Mouse (Mus musculus): ENCODE results near the gene Rpl3. TPM values are rescaled to one million over a fixed set of nuclear protein-coding genes. Genes with fewer than 3 reads are reported as not detected.

Rpl3 gene
- polyA plus RNA-seq, 1 experiment from 2014 or later: 552 TPM

DNA sequence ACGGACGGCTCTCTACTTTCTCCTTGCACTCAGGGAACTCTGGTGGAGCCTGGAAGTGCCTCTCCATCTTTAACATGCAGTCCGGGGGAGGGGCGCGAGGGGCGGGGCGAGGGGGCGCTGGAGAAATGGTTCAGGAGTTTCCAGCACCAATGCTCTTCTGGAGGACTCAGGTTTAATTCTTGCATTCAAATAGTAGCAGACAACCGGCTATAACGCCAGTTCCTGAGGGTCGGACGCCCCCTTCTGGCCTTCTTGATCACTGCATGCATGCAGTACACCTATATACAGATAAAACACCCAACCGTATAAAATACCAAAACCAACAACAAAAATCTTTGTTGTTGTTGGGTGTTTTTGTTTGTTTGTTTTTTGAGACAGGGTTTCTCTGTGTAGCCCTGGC, 26.3 kb downstream of the Rpl3 start:
- Histone ChIP-seq H3K27me3 (peaks cover 10% of the 10 kb centered on the region), H3K4me1 (replicated peaks) (no peaks in the 10 kb centered on the region), H3K4me3 (replicated peaks) (no peak overlapping the region), H3K9ac (no peak overlapping the region), H3K4me2 (no peak overlapping the region), H3K27ac (replicated peaks) (no peak overlapping the region), H3K36me3 (replicated peaks) (no peaks in the 10 kb centered on the region), H3K9me3 (replicated peaks) (no peaks in the 10 kb centered on the region)
- ATAC-seq (ENCODE audit: insufficient read depth): no peak
- 20% methylated on average over 13 of the region's 13 CpGs for WGBS (ENCODE audit: insufficient replicate concordance)

DNA sequence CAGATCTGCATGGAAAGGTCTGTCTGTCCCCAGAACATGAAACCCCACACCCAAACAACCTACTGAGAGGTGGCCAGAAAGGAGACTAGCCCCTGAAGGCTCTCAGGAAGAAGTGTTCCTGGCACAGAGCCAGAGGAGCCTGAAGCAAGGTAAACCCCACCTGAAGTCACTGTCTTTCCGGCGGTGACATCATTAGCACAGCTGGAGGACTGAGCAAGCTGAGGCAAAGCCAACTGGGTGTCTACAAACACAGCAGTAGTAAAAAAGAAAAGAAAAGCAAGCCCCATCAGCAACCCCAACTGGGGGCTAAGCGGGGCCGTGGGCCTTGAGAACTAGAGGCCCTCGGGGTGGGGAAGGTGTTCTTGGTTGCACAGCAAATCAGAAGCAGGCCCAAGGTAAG, 26.7 kb downstream of the Rpl3 start:
- Histone ChIP-seq H3K36me3 (replicated peaks) (no peaks in the 10 kb centered on the region), H3K9me3 (replicated peaks) (no peaks in the 10 kb centered on the region), H3K27me3 (peaks cover 5% of the 10 kb centered on the region), H3K9ac (no peak overlapping the region), H3K4me2 (no peak overlapping the region), H3K4me3 (replicated peaks) (no peak overlapping the region), H3K4me1 (replicated peaks) (no peaks in the 10 kb centered on the region), H3K27ac (replicated peaks) (no peak overlapping the region)
- no peak for ATAC-seq (ENCODE audit: insufficient read depth)
- WGBS (ENCODE audit: insufficient replicate concordance): 79% methylated on average over 5 of the region's 5 CpGs

DNA sequence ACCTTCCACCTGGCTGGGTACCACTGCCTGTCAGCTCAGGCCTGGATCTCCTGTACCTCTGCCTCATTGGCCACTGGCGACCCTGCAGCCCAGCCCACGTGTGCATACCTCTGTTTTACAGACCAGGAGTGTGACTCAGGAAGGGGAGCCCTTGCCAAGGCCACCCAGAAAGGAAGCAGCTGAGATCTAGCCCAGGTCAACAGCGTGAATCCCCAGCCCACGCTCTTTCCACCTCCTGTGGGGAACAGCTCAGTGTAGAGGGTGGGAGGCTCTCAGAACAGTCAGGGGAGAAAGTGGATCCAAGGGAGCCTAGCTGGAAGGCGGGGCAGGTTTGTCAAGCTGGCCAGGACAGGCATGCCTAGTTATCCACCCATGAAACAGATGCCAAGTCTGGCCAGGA, 28.8 kb downstream of the Rpl3 start:
- H3K4me1 ChIP-seq (replicated peaks): no peaks in the 10 kb centered on the region
- ATAC-seq (ENCODE audit: insufficient read depth): no peak

DNA sequence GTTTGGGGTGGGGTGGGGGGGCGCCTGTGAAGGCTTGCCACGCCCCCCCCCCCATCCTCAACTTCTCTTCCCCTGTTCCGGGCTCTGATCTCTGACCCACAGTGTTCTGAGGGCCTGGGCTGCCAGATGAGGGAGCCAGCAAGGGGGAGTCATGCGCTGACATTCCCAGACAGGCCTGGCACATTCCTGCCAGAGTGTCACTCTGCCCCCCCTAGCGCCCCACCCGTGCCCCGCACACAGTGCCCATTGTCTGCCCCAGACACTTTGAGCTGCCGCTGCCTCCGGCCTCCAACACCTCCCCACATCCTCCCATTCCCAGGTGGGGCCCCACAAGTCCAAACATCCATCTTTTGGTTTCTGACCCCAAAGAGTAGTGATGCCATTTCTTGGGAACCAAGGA, 29.3 kb downstream of the Rpl3 start:
- 66% methylated on average over 7 of the region's 9 CpGs for WGBS (ENCODE audit: insufficient replicate concordance)
- Histone ChIP-seq H3K4me1 (replicated peaks) (no peaks in the 10 kb centered on the region), H3K9me3 (replicated peaks) (no peaks in the 10 kb centered on the region), H3K27ac (replicated peaks) (no peak overlapping the region), H3K36me3 (replicated peaks) (no peaks in the 10 kb centered on the region), H3K9ac (no peak overlapping the region), H3K4me2 (no peak overlapping the region), H3K27me3 (peaks cover 4% of the 10 kb centered on the region; the same call in 1 of the 2 replicates), H3K4me3 (replicated peaks) (no peak overlapping the region)
- ATAC-seq (ENCODE audit: insufficient read depth): no peak

More for the DNA sequence above, 28.8 kb downstream of the Rpl3 start:
- Histone ChIP-seq H3K27me3 (peaks cover 4% of the 10 kb centered on the region; the same call in 1 of the 2 replicates), H3K4me2 (no peak overlapping the region), H3K36me3 (replicated peaks) (no peaks in the 10 kb centered on the region), H3K4me3 (replicated peaks) (no peak overlapping the region), H3K27ac (replicated peaks) (no peak overlapping the region), H3K9me3 (replicated peaks) (no peaks in the 10 kb centered on the region), H3K9ac (no peak overlapping the region)
- WGBS (ENCODE audit: insufficient replicate concordance): 47% methylated on average over 5 of the region's 5 CpGs

DNA sequence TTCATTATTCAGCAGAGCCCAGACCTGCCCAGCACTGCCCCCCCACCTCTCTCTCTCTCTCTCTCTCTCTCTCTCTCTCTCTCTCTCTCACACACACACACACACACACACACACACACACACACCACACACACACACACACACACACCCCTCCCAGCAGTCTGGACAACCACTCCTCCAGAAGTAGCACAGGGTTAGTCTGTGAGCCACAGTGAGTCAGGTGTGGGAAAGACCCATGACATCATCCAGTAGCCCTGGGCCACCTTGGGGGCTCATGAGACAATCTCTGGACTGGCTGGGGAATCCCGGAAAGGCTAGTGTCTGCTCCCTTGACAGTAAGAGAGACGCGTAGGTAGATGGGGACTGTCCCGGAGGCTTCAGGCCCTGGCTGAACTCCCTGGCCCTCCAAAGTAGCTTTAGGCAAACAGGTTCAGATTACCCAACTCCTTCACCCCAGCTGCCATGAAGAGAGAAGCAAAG, 30.6 kb downstream of the Rpl3 start:
- Histone ChIP-seq H3K4me2 (no peak overlapping the region), H3K27ac (replicated peaks) (no peak overlapping the region), H3K27me3 (peaks cover 4% of the 10 kb centered on the region; the same call in 1 of the 2 replicates), H3K9me3 (replicated peaks) (no peaks in the 10 kb centered on the region), H3K4me3 (replicated peaks) (no peak overlapping the region), H3K4me1 (replicated peaks) (no peaks in the 10 kb centered on the region), H3K36me3 (replicated peaks) (no peaks in the 10 kb centered on the region), H3K9ac (no peak overlapping the region)
- no peak for ATAC-seq (ENCODE audit: insufficient read depth)
- WGBS (ENCODE audit: insufficient replicate concordance): 80% methylated on average over 4 of the region's 4 CpGs

DNA sequence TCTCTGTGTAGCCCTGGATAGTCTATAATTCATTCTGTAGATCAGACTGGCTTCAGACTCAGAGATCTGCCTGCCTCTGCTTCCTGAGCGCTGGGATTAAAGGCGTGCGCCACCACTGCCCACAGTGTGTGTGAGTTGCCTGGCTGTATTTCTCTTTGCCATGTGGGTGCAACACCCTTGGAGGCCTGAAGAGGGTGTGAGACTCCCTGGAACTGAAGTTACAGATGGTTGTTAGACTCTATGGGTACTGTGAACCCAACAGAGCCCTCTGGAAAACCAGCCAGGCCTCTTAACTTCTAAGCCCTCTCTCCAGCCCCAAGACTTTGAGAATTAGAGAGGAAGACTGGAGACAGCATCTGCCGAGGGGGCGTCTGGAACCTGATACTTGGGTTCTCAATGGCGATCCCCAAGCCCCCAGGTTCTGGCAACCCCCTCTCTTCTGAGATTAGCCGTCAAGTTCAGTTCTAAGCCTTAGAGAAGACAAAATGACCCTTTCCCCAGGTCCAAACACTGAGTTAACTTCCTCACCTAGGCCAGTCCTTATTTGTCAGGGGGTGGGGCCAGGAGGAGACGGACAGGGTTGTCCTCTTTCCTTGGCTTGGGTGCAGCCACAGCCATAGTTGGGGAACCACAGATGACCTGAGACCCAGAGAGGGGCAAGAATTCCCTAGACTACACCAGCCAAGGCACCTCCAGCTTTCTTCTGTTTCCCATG, 31.2 kb downstream of the Rpl3 start:
- no peak for ATAC-seq (ENCODE audit: insufficient read depth)
- H3K4me3 ChIP-seq (replicated peaks): no peak overlapping the region
- H3K27ac ChIP-seq (replicated peaks): no peak overlapping the region
- H3K9me3 ChIP-seq (replicated peaks): no peaks in the 10 kb centered on the region
- H3K9ac ChIP-seq: no peak overlapping the region
- peaks cover 4% of the 10 kb centered on the region; the same call in 1 of the 2 replicates for H3K27me3 ChIP-seq
- no peaks in the 10 kb centered on the region for H3K36me3 ChIP-seq (replicated peaks)
- WGBS (ENCODE audit: insufficient replicate concordance): 78% methylated on average over 8 of the region's 8 CpGs
- H3K4me1 ChIP-seq (replicated peaks): no peaks in the 10 kb centered on the region
- no peak overlapping the region for H3K4me2 ChIP-seq

DNA sequence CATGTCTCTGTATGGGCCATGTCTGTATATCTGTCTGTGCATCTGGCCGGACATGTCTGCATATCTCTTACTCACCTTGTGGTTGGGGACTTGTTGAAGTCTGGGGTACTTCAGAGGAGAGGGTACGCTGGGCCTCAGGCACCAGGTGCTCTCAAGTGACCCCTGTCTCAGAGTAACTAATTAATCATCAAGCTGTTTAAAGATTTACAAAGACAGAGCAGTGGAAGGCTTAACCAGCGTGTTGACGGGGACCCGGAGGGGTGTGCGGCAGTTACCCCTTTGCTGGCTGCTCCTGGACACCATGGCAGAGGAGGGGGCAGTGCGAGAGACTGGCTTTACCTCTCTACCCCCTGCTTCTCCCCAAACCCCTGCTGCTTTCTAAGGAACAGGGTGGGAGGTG, 32.1 kb downstream of the Rpl3 start:
- H3K4me1 ChIP-seq (replicated peaks): 0 out of 2 replicates have a peak, but pooled peaks cover 1% of the 10 kb centered on the region
- H3K4me3 ChIP-seq (replicated peaks): no peak overlapping the region

DNA sequence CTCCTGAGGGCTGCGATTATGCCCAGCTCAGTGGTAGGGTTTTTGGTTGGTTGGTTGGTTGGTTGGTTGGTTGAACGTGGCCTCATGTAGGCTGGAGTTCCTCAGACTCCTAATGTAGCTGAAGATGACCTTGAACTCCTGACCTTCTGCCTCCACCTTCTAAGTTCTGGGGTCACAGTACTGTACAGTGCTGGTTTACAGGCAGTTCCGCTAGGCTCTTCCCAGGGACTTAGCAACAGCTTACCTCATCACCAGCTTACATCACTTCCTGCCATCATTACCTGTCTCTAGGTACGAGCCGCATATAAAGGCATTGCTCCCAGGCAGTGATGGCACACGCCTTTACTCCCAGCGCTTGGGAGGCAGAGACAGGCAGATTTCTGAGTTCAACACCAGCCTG, 33.5 kb downstream of the Rpl3 start:
- H3K9me3 ChIP-seq (replicated peaks): no peaks in the 10 kb centered on the region
- H3K4me2 ChIP-seq: no peak overlapping the region
- no peak overlapping the region for H3K27ac ChIP-seq (replicated peaks)
- no peak overlapping the region for H3K9ac ChIP-seq
- ATAC-seq (ENCODE audit: insufficient read depth): no peak
- no peaks in the 10 kb centered on the region for H3K27me3 ChIP-seq
- no peak overlapping the region for H3K4me3 ChIP-seq (replicated peaks)
- H3K36me3 ChIP-seq (replicated peaks): no peaks in the 10 kb centered on the region
- H3K4me1 ChIP-seq (replicated peaks): peaks cover 12% of the 10 kb centered on the region
- WGBS (ENCODE audit: insufficient replicate concordance): 68% methylated on average over 7 of the region's 7 CpGs

More for the DNA sequence above, 32.1 kb downstream of the Rpl3 start:
- no peak overlapping the region for H3K4me2 ChIP-seq
- WGBS (ENCODE audit: insufficient replicate concordance): 69% methylated on average over 7 of the region's 7 CpGs
- H3K9ac ChIP-seq: no peak overlapping the region
- ATAC-seq (ENCODE audit: insufficient read depth): 0 out of 2 replicates have a peak, but pooled peaks have one; percentile 37
- no peaks in the 10 kb centered on the region for H3K36me3 ChIP-seq (replicated peaks)
- no peaks in the 10 kb centered on the region for H3K9me3 ChIP-seq (replicated peaks)
- H3K27me3 ChIP-seq: peaks cover 4% of the 10 kb centered on the region; the same call in 1 of the 2 replicates
- H3K27ac ChIP-seq (replicated peaks): no peak overlapping the region

DNA sequence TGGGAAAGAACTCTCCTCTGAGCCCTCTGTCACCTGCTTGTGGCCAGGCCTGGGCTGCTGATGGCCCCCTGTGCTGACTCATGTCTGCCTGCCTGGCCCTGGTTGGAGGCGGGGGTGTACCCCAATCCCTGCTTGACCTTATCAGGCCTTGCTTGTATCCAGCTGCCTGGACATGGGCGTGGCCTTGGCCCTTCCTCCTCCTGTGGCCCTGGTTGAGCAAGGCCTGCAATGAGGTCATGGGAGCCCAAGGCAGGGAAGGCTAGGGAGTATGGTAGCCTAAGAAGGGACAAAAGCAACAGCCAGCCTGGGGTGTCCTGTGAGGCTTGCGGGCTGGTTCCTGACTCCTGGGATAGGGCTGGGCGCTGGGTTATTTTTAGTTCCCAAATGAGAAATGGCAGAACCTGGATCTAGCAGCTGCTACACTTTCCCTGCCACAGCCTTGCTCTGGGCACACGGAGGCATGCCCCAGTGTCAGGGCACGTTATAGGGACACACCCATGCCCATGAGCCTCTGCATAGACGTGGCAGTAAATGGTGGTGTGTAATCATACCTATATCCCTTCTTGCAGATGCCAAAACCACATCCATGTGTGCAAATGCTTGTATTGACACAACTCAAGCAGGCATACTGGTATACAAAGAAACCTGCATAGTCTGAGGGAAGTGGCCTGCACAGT, 37.5 kb downstream of the Rpl3 start:
- peaks cover 17% of the 10 kb centered on the region for H3K4me1 ChIP-seq (replicated peaks)
- no peaks in the 10 kb centered on the region for H3K27me3 ChIP-seq
- peak; percentile 60 for ATAC-seq (ENCODE audit: insufficient read depth)
- H3K4me3 ChIP-seq (replicated peaks): no peak overlapping the region
- no peaks in the 10 kb centered on the region for H3K9me3 ChIP-seq (replicated peaks)
- no peak overlapping the region for H3K9ac ChIP-seq
- H3K36me3 ChIP-seq (replicated peaks): no peaks in the 10 kb centered on the region
- WGBS (ENCODE audit: insufficient replicate concordance): 48% methylated on average over 7 of the region's 7 CpGs
- H3K27ac ChIP-seq (replicated peaks): no peak overlapping the region
- H3K4me2 ChIP-seq: no peak overlapping the region

DNA sequence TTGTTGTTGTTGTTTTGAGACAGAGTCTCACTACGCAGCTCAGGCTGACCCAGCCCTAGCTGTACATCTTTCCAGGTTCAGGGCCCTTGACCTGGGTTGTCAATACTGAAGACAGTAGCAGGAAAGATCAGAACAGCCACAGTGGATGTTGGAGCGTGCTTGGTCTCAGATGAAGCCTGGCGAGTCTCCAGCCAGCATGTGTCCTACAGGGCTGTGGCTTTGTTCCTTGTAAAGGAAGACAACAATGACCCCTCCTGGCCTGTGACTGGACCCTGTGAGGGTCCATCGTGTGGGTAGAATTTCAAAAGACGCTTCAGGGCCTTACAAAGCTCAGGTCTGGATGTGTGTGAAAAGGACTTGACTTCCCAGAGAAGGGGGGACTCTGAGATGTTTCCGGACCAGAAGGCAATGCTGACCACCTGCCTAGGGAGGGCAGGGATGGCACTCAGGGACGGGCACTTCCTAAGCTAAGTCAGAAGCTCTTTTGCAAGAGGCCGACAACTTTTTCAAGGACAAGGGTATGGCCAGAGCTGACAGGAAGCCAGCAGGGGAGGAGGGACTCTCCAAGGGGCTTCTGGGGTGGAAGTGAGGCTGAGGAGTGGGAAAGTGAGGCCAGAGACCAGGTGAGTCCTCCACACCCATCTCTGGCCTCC, 38.2 kb downstream of the Rpl3 start:
- no peak overlapping the region for H3K9ac ChIP-seq
- H3K4me3 ChIP-seq (replicated peaks): no peak overlapping the region
- no peaks in the 10 kb centered on the region for H3K9me3 ChIP-seq (replicated peaks)
- WGBS (ENCODE audit: insufficient replicate concordance): 61% methylated on average over 8 of the region's 8 CpGs
- no peaks in the 10 kb centered on the region for H3K27me3 ChIP-seq
- H3K4me1 ChIP-seq (replicated peaks): peaks cover 17% of the 10 kb centered on the region
- no peaks in the 10 kb centered on the region for H3K36me3 ChIP-seq (replicated peaks)
- no peak overlapping the region for H3K4me2 ChIP-seq
- H3K27ac ChIP-seq (replicated peaks): no peak overlapping the region
- no peak for ATAC-seq (ENCODE audit: insufficient read depth)

DNA sequence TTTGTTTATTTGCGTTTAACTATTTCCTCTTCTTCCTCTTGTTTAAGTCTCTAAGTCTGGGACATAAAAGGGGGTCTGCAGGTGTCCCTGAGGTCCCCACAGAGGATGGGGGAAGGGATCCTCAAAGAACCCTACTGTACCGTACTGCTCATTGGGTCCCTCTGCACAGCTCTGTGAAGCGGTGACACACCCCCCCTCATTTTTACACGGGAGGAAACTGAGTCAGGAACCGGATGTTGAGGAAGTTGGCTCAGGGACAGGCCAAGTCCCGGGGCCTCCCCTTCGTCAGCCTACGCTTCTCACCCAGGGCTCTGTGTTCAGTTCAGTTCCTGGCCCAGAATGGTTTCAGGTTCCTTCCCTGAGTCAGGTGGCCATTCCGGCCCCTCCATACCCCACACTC, 39.9 kb downstream of the Rpl3 start:
- WGBS (ENCODE audit: insufficient replicate concordance): 42% methylated on average over 9 of the region's 9 CpGs
- Histone ChIP-seq H3K9ac (no peak overlapping the region), H3K27ac (replicated peaks) (no peak overlapping the region), H3K9me3 (replicated peaks) (no peaks in the 10 kb centered on the region), H3K4me2 (no peak overlapping the region), H3K4me3 (replicated peaks) (no peak overlapping the region), H3K27me3 (no peaks in the 10 kb centered on the region), H3K4me1 (replicated peaks) (peaks cover 29% of the 10 kb centered on the region), H3K36me3 (replicated peaks) (no peaks in the 10 kb centered on the region)
- no peak for ATAC-seq (ENCODE audit: insufficient read depth)

All from liver, embryonic 15.5 days (tissue).